Mouse (Mus musculus) brown adipose tissue, adult 24 weeks (tissue): Measurements from ENCODE around the gene Carmil1. TPM values are rescaled to one million over a fixed set of nuclear protein-coding genes. Genes with fewer than 3 reads are reported as not detected.

Source experiments
- H3K27ac ChIP-seq: fragments of 200-500 bp; replicated peaks from 2 replicates; pipeline ENCODE4 v1.5.1; 2012; ENCODE audit warnings: low read depth, mild to moderate bottlenecking, low read length
- H3K4me1 ChIP-seq: fragments of 200-500 bp; 2 replicates; pipeline ENCODE4 v1.6.1; 2012; ENCODE audit warnings: low read length, mixed read lengths; ENCODE audit not compliant: control insufficient read depth, insufficient read depth, insufficient read length
- H3K4me3 ChIP-seq: fragments of 200-500 bp; 2 replicates; pipeline ENCODE4 v1.5.1; 2012; ENCODE audit warnings: low read depth, mild to moderate bottlenecking, low read length, moderate library complexity; ENCODE audit not compliant: insufficient read depth
- polyA plus RNA-seq: library from polyadenylated mRNA; stranded (reverse); fragments of >200 nt; gene quantifications from 2 replicates; pipeline ENCODE4 v1.2.4, GENCODE M21; 2012; ENCODE audit not compliant: missing spikeins, insufficient read depth, insufficient read length

The Carmil1 gene
- polyA plus RNA-seq, 1 experiment = 4.8 TPM

GRCm38 (mm10) chr13:24272740-24273377 is 7.7 kb downstream of the Carmil1 start:
- Histone ChIP-seq H3K4me1 (no peaks in the 10 kb centered on the region), H3K4me3 (no peak overlapping the region), H3K27ac (no peak overlapping the region)

- Histone ChIP-seq H3K27ac (no peak overlapping the region), H3K4me1 (no peaks in the 10 kb centered on the region), H3K4me3 (no peak overlapping the region)
These were observed 11.5 kb downstream of the Carmil1 start for GRCm38 (mm10) chr13:24269100-24269465.

GRCm38 (mm10) chr13:24268355-24269099 is 12.1 kb downstream of the Carmil1 start:
- H3K4me1 ChIP-seq = no peaks in the 10 kb centered on the region
- H3K27ac ChIP-seq = no peak overlapping the region
- no peak overlapping the region for H3K4me3 ChIP-seq

GRCm38 (mm10) chr13:24264760-24265159 is 15.8 kb downstream of the Carmil1 start:
- no peak overlapping the region for H3K27ac ChIP-seq
- H3K4me1 ChIP-seq = no peaks in the 10 kb centered on the region
- no peak overlapping the region for H3K4me3 ChIP-seq

GRCm38 (mm10) chr13:24263560-24263959 is 17.0 kb downstream of the Carmil1 start:
- no peak overlapping the region for H3K27ac ChIP-seq
- H3K4me3 ChIP-seq = no peak overlapping the region

GRCm38 (mm10) chr13:24260751-24261591 is 19.6 kb downstream of the Carmil1 start:
- Histone ChIP-seq H3K4me1 (no peaks in the 10 kb centered on the region), H3K4me3 (no peak overlapping the region), H3K27ac (no peak overlapping the region)

More at GRCm38 (mm10) chr13:24263560-24263959, 17.0 kb downstream of the Carmil1 start:
- H3K4me1 ChIP-seq = no peaks in the 10 kb centered on the region

GRCm38 (mm10) chr13:24257809-24258208 is 22.8 kb downstream of the Carmil1 start:
- no peak overlapping the region for H3K4me3 ChIP-seq
- H3K27ac ChIP-seq = no peak overlapping the region
- H3K4me1 ChIP-seq = no peaks in the 10 kb centered on the region

- Histone ChIP-seq H3K4me1 (no peaks in the 10 kb centered on the region), H3K4me3 (no peak overlapping the region), H3K27ac (no peak overlapping the region)
These were observed 26.6 kb downstream of the Carmil1 start for GRCm38 (mm10) chr13:24253989-24254388.

GRCm38 (mm10) chr13:24253551-24253950 is 27.0 kb downstream of the Carmil1 start:
- Histone ChIP-seq H3K4me3 (no peak overlapping the region), H3K27ac (no peak overlapping the region)

GRCm38 (mm10) chr13:24251236-24251635 is 29.4 kb downstream of the Carmil1 start:
- Histone ChIP-seq H3K4me3 (no peak overlapping the region), H3K27ac (no peak overlapping the region), H3K4me1 (no peaks in the 10 kb centered on the region)

More at GRCm38 (mm10) chr13:24253551-24253950, 27.0 kb downstream of the Carmil1 start:
- H3K4me1 ChIP-seq = no peaks in the 10 kb centered on the region

- no peak overlapping the region for H3K27ac ChIP-seq
- no peak overlapping the region for H3K4me3 ChIP-seq
- H3K4me1 ChIP-seq = no peaks in the 10 kb centered on the region
These were observed 32.7 kb downstream of the Carmil1 start for GRCm38 (mm10) chr13:24247928-24248327.

- no peaks in the 10 kb centered on the region for H3K4me1 ChIP-seq
- H3K27ac ChIP-seq = no peak overlapping the region
These were observed 33.2 kb downstream of the Carmil1 start for GRCm38 (mm10) chr13:24247441-24247840.

GRCm38 (mm10) chr13:24246266-24246665 is 34.3 kb downstream of the Carmil1 start:
- Histone ChIP-seq H3K27ac (no peak overlapping the region), H3K4me1 (no peaks in the 10 kb centered on the region), H3K4me3 (no peak overlapping the region)

More at GRCm38 (mm10) chr13:24247441-24247840, 33.2 kb downstream of the Carmil1 start:
- no peak overlapping the region for H3K4me3 ChIP-seq

- Histone ChIP-seq H3K27ac (no peak overlapping the region), H3K4me3 (no peak overlapping the region), H3K4me1 (no peaks in the 10 kb centered on the region)
These were observed 36.0 kb downstream of the Carmil1 start for GRCm38 (mm10) chr13:24244613-24245012.

- Histone ChIP-seq H3K27ac (no peak overlapping the region), H3K4me1 (no peaks in the 10 kb centered on the region), H3K4me3 (no peak overlapping the region)
These were observed 36.6 kb downstream of the Carmil1 start for GRCm38 (mm10) chr13:24243964-24244363.
